In the genomic region with DNA sequence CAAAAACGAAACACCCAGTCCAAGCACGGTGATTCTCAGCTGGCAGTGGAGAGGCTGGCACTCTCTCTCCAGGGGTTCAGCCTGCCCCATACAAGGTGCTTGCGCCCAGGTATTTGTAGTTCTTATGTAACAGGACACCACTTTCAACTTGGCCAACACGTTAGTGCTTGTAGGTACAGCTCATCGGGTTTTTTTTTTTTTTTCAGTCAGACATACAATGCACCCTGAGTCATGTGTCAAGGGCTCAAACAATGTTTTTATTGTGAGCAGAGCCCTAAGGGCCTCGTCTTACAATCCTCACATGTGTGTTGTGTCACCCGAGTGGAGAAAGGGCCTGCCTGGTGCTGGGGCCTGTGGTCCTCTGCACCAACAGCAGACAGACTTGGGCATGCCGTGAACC, we compare ENCODE assay signal across 22 mouse cellular contexts.
DNase-seq lines count a peak whose midpoint lies in the region; ATAC-seq lines count a peak whose summit lies in the region.
"Had no signal": no experiment of that assay in that cellular context is flagged by ENCODE, and none has a peak within 500 bp of the region (broad histone marks: within the 10 kb centered on the region; RNA-seq: fewer than 3 reads in every experiment).

No protein-coding gene starts in this region.

- WGBS in kidney, embryonic 16.5 days: 58% methylated on average over 8 of the region's 8 CpGs
- WGBS in embryonic facial prominence, embryonic 15.5 days: 45% methylated on average over 8 of the region's 8 CpGs
- 62% methylated on average over 8 of the region's 8 CpGs for WGBS in stomach, embryonic 15.5 days

- H3K27ac ChIP-seq in kidney, embryonic 16.5 days (ENCODE audit: low read length): no peak overlapping the region
- H3K27ac ChIP-seq in embryonic facial prominence, embryonic 15.5 days (replicated peaks): 0 out of 2 replicates have a peak overlapping the region, but pooled peaks have one; percentile 30
- peak overlapping the region; percentile 3; the same call in 1 of the 2 replicates for H3K27ac ChIP-seq in stomach, embryonic 15.5 days
- H3K27ac ChIP-seq: intestine, embryonic 15.5 days; macrophage; midbrain, embryonic 13.5 days had no signal

- H3K27me3 ChIP-seq in kidney, embryonic 16.5 days (ENCODE audit: insufficient read depth, low read length): no peaks in the 10 kb centered on the region
- peaks cover 4% of the 10 kb centered on the region; the same call in 1 of the 2 replicates for H3K27me3 ChIP-seq in embryonic facial prominence, embryonic 15.5 days
- H3K27me3 ChIP-seq in stomach, embryonic 15.5 days (replicated peaks): no peaks in the 10 kb centered on the region
- H3K27me3 ChIP-seq: intestine, embryonic 15.5 days; midbrain, embryonic 13.5 days had no signal

- H3K36me3 ChIP-seq in kidney, embryonic 16.5 days (ENCODE audit: insufficient read depth, low read length): no peaks in the 10 kb centered on the region
- no peaks in the 10 kb centered on the region for H3K36me3 ChIP-seq in embryonic facial prominence, embryonic 15.5 days
- no peaks in the 10 kb centered on the region for H3K36me3 ChIP-seq in stomach, embryonic 15.5 days
- H3K36me3 ChIP-seq: G1E; intestine, embryonic 15.5 days; midbrain, embryonic 13.5 days had no signal

- H3K4me3 ChIP-seq in kidney, embryonic 16.5 days (ENCODE audit: low read length): no peak overlapping the region
- H3K4me3 ChIP-seq in embryonic facial prominence, embryonic 15.5 days (replicated peaks): no peak overlapping the region
- no peak overlapping the region for H3K4me3 ChIP-seq in stomach, embryonic 15.5 days (replicated peaks)
- H3K4me3 ChIP-seq: intestine, embryonic 15.5 days; midbrain, embryonic 13.5 days; myocyte had no signal

- H3K4me1 ChIP-seq in kidney, embryonic 16.5 days (ENCODE audit: insufficient read depth, low read length): no peaks in the 10 kb centered on the region; the same call in 1 of the 2 replicates
- peaks cover 14% of the 10 kb centered on the region; the same call in 1 of the 2 replicates for H3K4me1 ChIP-seq in embryonic facial prominence, embryonic 15.5 days
- H3K4me1 ChIP-seq in stomach, embryonic 15.5 days: 0 out of 2 replicates have a peak, but pooled peaks cover 6% of the 10 kb centered on the region
- H3K4me1 ChIP-seq: intestine, embryonic 15.5 days had no signal

- 0 out of 2 replicates have a peak, but pooled peaks have one; percentile 49 for ATAC-seq in kidney, embryonic 16.5 days (ENCODE audit: low FRiP score, low TSS enrichment)
- no peak for ATAC-seq in embryonic facial prominence, embryonic 15.5 days (ENCODE audit: insufficient number of reproducible peaks, low FRiP score, low TSS enrichment, low read depth)
- peak; percentile 33; the same call in 1 of the 2 replicates for ATAC-seq in stomach, embryonic 15.5 days (ENCODE audit: insufficient read depth, low FRiP score, low read depth)
- no peak for ATAC-seq in activated CD4-positive, CD25-positive, alpha-beta regulatory T cell, adult 4 months
- ATAC-seq: forebrain, postnatal 0 days; intestine, embryonic 15.5 days; midbrain, embryonic 13.5 days had no signal

- DNase-seq in kidney, postnatal 10 days: no peak
- peak; percentile 26 to 33 for DNase-seq in urinary bladder, adult 18-20 months (ENCODE audit: low spot score in 2 of 2)
- DNase-seq in urinary bladder, postnatal 25 days (ENCODE audit: low spot score): no peak
- DNase-seq in spleen, adult 12 weeks (ENCODE audit: low spot score): no peak
- DNase-seq: adrenal gland, adult 8-10 months; cerebellum, postnatal 10 days; forebrain, postnatal 0 days; gastrocnemius, postnatal 10 days; kidney, postnatal 36 days; layer of hippocampus, adult 9-11 months; liver; right cerebral cortex, postnatal 4 days; thymus, adult 2 months had no signal

- no peaks in the 10 kb centered on the region for H3K9me3 ChIP-seq in kidney, embryonic 16.5 days (ENCODE audit: low read length)
- H3K9me3 ChIP-seq in embryonic facial prominence, embryonic 15.5 days (replicated peaks): no peaks in the 10 kb centered on the region
- no peaks in the 10 kb centered on the region for H3K9me3 ChIP-seq in stomach, embryonic 15.5 days
- H3K9me3 ChIP-seq: G1E; intestine, embryonic 15.5 days; midbrain, embryonic 13.5 days had no signal

- no peak overlapping the region for H3K9ac ChIP-seq in kidney, embryonic 16.5 days (replicated peaks; ENCODE audit: low read length)
- no peak overlapping the region for H3K9ac ChIP-seq in embryonic facial prominence, embryonic 15.5 days
- no peak overlapping the region for H3K9ac ChIP-seq in stomach, embryonic 15.5 days
- H3K9ac ChIP-seq: forebrain, postnatal 0 days; intestine, embryonic 15.5 days; midbrain, embryonic 13.5 days had no signal

- no peak overlapping the region for H3K4me2 ChIP-seq in kidney, embryonic 16.5 days (replicated peaks; ENCODE audit: low read depth, low read length)
- H3K4me2 ChIP-seq in embryonic facial prominence, embryonic 15.5 days (replicated peaks): no peak overlapping the region
- H3K4me2 ChIP-seq in stomach, embryonic 15.5 days: no peak overlapping the region
- H3K4me2 ChIP-seq: intestine, embryonic 15.5 days; midbrain, embryonic 13.5 days had no signal

Comparison
In these comparisons a context has a peak if more than half of its experiments do, and no peak if none do; other contexts are left out.
1. DNase-seq: peak in urinary bladder, adult 18-20 months (2 of 2); none in kidney, postnatal 10 days (single experiment), urinary bladder, postnatal 25 days (single experiment) and spleen, adult 12 weeks (single experiment).
2. ATAC-seq: peak in kidney, embryonic 16.5 days (single experiment) and stomach, embryonic 15.5 days (single experiment); none in embryonic facial prominence, embryonic 15.5 days (single experiment) and activated CD4-positive, CD25-positive, alpha-beta regulatory T cell, adult 4 months (single experiment).